Mouse (Mus musculus) brain, embryonic 14.5 days (tissue): ENCODE measurements at regions not wholly inside any gene's neighbourhood (a gene's known extent, or its start where the extent isn't known, plus 50 kb on each side); places are given as distances from the start of the nearest gene placed in this dataset.

Experiments used
- CTCF ChIP-seq: fragments of 200-500 bp; IDR thresholded peaks from 2 replicates; pipeline ENCODE4 v1.5.1; 2012; ENCODE audit warnings: inconsistent platforms, mild to moderate bottlenecking, moderate library complexity, borderline replicate concordance; ENCODE audit not compliant: insufficient read depth, insufficient read length; ENCODE audit errors: extremely low read depth
- POLR2A ChIP-seq: fragments of 200-500 bp; IDR thresholded peaks from 2 replicates; pipeline ENCODE4 v1.6.1; 2012; ENCODE audit warnings: mild to moderate bottlenecking, inconsistent platforms, borderline replicate concordance; ENCODE audit not compliant: poor library complexity, insufficient read depth, insufficient read length, severe bottlenecking; ENCODE audit errors: extremely low read depth

GRCm38 (mm10) chr9:101422006-101422405 is 170.4 kb upstream of the Ppp2r3a start:
- no peak for TF ChIP-seq CTCF
- no peak for TF ChIP-seq POLR2A
